21 mouse cellular contexts compared by ENCODE assay signal in genomic region chr6:134646835-134647234, GRCm38 (mm10). TPM values are rescaled to one million over a fixed set of nuclear protein-coding genes. Genes with fewer than 3 reads are reported as not detected.
"Had no signal": no experiment of that assay in that cellular context is flagged by ENCODE, and none has a peak within 500 bp of the region (broad histone marks: within the 10 kb centered on the region; RNA-seq: fewer than 3 reads in every experiment).

No protein-coding gene starts in this region.

- H3K27me3 ChIP-seq: limb, embryonic 12.5 days; limb, embryonic 15.5 days; lung, embryonic 15.5 days; megakaryocyte, embryonic 14.5 days; midbrain, embryonic 15.5 days; neural tube, embryonic 13.5 days; stomach, embryonic 15.5 days had no signal

- ATAC-seq: midbrain, embryonic 15.5 days had no signal

- H3K9me3 ChIP-seq: limb, embryonic 12.5 days; limb, embryonic 15.5 days; lung, embryonic 15.5 days; megakaryocyte, embryonic 14.5 days; midbrain, embryonic 10.5 days; midbrain, embryonic 15.5 days; neural tube, embryonic 13.5 days; stomach, embryonic 15.5 days had no signal

- H3K27ac ChIP-seq: kidney, postnatal 0 days; limb, embryonic 12.5 days; limb, embryonic 15.5 days; liver, embryonic 14.5 days; lung, embryonic 15.5 days; midbrain, embryonic 15.5 days; neural tube, embryonic 13.5 days; stomach, embryonic 15.5 days had no signal

- DNase-seq: kidney, adult 2 months; kidney, postnatal 25 days; left cerebral cortex, postnatal 4 days; lung, adult 18-20 months; lung, postnatal 10 days; lung, postnatal 36 days; right cerebral cortex, postnatal 25 days; spleen, adult 18-20 months; thymus, postnatal 25 days had no signal

- H3K36me3 ChIP-seq: limb, embryonic 15.5 days; lung, embryonic 15.5 days; midbrain, embryonic 15.5 days; stomach, embryonic 15.5 days had no signal

- H3K9ac ChIP-seq: limb, embryonic 12.5 days; limb, embryonic 15.5 days; liver, embryonic 14.5 days; lung, embryonic 15.5 days; midbrain, embryonic 15.5 days; neural tube, embryonic 13.5 days; stomach, embryonic 15.5 days had no signal

- H3K4me2 ChIP-seq: limb, embryonic 12.5 days; limb, embryonic 15.5 days; liver, embryonic 11.5 days; lung, embryonic 15.5 days; midbrain, embryonic 15.5 days; neural tube, embryonic 13.5 days; stomach, embryonic 15.5 days had no signal

- H3K4me3 ChIP-seq: limb, embryonic 12.5 days; limb, embryonic 15.5 days; lung, embryonic 15.5 days; megakaryocyte, embryonic 14.5 days; midbrain, embryonic 10.5 days; midbrain, embryonic 15.5 days; neural tube, embryonic 13.5 days; stomach, embryonic 15.5 days had no signal

RNA-seq across cellular contexts. Expression of gene Mansc1, which starts 14.5 kb away (rescaled TPM):
- total RNA-seq: neutrophil, adult 5-6 weeks had no signal
